Mouse (Mus musculus): ENCODE measurements around the gene Ints11.
A peak's percentile ranks its signal among the peaks of the same experiment; 100 is the strongest.

Ints11 gene

DNA sequence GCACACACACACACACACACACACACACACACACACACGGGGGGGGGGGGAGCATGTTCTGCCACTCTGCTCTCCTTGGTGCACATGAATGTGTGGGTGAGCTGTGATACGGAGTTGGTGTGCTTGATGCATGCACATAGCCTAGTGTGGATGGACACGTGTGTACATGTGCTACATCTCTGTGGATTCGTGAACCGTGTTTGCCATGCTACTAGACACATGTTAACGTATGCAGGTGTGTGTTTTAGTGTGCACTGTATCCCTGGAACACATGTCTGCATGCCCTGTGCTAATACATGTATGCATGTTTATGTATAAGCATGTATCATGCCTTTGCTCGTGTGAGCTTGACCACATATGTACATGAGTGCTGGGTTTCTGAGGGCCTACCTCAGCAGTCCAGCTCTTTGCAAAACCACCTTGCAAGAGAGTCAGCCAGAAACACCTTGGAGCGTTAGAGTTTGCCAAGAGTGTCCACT is 23.9 kb downstream of the Ints11 start:
- DNase-seq, result no peak

DNA sequence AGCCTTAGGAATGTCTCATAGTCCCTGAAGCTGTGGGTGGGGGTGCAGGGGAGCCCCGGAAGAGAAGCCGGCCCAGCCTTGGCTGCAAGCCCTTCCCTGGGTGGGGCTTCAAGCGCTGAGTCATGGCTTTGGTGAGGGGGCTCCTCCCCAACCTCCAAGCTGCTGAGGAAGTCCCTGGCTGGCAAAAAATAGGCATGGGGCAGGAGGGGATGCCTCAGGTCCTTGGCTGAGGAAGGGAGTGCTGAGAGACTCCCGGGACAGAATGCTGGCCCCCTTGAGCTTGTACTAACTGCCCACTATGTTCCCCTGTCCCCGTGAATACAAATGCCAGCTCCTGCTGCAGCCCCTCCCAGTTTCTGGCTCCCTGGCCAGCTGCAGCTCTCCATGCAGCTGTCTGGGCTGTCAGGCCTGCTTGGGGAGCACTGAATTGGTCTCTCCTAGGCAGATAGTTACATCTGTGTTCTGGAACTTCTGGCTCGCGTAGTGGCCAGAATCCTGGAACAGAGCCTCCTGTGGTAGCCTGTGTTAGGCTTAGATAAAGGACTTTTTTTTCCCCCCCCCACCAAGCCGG is 25.1 kb downstream of the Ints11 start:
- peak; percentile 65 to 71 for DNase-seq

DNA sequence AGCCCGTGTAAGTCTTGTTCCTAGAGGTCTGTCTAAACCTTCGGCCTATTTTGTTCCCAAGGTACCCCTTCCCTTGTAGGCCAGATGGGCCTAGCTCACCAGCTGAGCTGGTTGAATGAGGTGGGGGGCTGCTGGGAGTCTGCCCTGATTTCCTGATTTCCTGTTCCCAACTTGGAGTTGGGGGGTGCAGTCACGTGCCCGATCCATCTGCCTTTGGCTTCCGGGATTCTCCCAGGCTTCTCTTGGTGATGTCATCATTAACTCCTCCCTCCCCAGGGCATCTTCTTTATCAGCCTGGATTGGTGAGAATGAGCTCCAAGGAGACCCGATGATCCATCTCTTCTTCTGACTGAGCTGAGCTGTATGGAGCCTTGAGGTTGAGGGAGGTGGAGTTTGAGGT is 25.9 kb downstream of the Ints11 start:
- DNase-seq, result peak; percentile 89 to 92

DNA sequence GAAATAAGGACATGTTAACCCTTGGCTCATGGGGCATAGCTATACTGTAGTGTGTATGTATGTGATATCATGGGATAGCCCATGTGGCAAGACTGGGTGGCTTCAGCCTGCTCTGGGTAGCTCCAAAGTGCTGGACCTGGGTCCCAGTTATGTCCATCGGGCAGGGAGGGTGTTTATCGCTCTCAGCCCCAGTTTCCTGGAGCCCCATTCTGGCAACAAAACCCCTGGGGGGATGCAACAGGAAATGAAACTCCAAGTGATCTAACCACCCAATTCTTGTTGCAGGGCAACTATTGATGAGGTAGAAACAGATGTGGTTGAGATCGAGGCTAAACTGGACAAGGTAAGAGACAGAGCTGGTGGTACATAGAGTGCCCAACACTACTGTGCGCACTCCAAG is 26.5 kb downstream of the Ints11 start:
- no peak for DNase-seq

DNA sequence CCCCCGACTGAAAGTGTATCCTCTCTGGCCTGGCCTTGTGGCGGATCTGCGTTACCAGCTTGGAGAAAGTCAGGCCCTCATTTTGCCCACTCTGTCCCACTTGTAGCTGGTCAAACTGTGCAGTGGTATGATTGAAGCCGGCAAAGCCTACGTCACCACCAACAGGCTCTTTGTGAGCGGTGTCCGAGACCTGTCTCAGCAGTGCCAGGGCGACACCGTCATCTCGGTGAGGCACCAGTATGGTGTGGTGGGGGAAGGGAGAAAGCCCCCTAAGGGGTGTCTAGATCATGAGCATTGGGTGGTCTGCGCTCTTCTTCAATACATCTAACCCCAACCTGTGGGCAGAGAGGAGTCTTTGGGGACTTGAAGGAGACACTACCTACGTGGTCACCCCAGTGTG is 27.1 kb downstream of the Ints11 start:
- no peak for DNase-seq

DNA sequence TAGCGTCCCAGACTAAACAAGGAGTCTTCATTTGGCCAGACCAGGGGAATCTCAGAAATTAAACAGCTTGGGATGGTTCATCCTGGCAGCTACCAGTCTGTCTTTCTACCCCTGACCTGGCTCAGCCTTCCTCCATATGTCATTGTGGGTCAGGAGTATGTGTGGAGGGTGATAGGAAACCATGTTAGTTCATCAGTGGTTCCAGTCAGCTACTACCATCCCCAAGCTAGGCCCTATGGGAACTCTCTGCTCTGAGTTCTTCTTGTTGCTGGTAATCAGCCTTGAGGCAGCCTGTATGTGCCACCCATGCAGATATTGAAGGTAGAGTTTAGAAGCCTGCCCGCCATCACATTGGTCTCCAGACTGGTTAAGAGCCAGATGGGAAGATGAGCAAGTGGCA is 29.0 kb downstream of the Ints11 start:
- DNase-seq, result peak in 1 of 2 experiments; percentile 42

DNA sequence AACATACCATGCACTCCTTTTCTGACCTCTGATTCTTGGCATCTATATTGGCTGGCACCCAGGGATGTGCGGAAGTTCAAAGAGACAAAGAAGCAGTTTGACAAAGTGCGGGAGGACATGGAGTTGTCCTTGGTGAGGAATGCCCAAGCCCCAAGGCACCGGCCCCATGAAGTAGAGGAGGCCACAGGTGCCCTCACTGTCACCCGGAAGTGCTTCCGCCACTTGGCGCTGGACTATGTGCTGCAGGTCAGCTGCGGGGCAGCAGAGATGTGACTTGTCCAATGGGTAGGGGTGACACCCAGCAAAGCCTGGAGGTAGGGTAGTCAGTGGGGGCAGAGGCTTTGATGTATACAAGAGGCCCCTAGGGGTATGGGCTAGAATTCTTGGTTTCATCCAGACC is 30.0 kb downstream of the Ints11 start:
- no peak for DNase-seq

DNA sequence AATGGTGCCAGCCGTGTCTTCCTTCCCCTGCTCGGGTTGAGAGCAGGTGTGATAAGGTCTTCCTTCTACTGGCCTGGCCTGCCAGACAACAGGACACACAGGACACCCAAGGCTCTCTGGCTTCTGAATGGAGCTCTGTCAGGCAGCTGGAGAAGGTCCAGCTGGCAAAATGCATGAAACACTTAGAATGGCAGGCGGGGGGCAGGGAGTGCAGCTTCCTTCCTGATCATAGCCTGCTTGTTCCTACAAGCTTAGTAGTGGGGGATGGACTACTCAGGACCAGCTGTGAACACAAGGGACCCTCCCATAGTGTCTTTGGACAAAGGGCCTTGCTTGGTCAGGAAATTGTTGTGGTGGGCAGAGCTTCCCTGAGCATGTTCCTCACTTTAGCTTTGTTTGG is 31.9 kb downstream of the Ints11 start:
- DNase-seq, result peak; percentile 47 to 69

DNA sequence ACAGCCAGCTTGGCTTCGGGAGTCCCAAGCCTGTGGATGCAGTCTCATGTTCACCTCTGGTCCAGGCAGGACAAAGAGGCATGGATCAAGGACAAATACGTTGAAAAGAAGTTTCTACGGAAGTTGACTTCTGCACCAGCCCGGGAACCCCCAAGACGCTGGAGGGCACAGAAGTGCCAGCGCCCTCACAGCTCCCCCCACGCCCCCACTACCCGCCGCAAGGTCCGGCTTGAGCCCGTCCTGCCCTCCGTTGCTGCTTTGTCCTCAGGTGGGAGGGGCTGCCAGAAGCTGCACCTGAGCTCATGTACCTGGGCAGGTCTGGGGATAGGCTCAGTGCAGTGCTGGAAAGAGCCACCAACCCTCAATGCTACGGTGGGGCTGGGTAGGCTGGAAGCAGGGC is 33.9 kb downstream of the Ints11 start:
- peak; percentile 6 to 12 for DNase-seq

DNA sequence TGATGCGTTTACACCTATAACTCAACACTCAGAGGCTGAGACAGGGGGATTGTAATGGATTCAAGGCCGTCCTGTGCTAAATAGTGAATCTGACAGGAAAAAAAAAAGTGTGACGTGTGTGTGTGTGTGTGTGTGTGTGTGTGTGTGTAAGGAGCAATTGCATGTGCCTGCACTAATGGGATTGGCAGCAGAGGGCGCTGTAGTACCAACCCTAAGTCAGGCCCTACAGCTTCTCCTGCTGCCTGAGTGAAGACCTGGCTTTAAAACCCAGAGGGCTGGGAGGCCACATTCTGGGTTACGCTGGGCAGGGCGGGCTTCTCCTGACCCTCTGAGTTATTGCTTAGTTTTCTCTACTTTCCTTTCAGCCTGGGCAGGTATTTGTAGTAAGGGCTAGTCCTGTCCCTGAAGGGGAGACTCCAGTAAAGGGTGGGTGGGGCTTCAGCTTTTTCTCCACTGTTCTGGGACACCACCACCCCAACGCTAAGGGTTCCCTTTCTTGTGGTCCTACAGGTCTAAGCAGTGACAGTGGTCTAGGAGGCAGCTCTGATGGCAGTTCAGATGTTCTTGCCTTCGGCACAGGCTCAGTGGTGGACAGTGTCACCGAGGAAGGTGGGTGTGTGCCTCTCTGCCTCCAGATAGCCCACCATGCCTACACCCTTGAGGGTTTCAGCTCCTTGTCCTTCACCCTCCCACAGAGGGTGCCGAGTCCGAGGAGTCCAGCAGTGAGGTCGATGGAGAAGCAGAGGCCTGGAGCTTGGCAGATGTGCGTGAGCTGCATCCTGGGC is 35.2 kb downstream of the Ints11 start:
- DNase-seq, result peak; percentile 64 to 73

DNA sequence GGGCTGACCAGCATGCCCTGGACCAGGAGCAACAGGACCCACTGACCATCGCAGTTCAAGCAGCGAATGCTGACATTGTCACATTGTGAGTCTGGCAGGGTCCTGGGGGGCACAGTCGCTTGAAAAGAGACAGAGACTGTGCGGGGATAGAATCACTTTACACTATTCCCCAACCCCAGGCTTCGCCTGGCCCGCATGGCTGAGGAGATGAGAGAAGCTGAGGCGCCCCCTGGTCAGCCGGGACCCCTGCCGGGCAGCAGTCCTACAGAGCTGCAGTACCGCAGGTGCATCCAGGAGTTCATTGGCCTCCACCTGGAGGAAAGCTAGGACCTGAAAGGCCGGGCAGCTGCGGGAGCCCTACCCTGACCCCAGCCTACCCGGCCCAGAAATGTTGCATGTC is 36.3 kb downstream of the Ints11 start:
- peak in 1 of 2 experiments; percentile 14 for DNase-seq

DNA sequence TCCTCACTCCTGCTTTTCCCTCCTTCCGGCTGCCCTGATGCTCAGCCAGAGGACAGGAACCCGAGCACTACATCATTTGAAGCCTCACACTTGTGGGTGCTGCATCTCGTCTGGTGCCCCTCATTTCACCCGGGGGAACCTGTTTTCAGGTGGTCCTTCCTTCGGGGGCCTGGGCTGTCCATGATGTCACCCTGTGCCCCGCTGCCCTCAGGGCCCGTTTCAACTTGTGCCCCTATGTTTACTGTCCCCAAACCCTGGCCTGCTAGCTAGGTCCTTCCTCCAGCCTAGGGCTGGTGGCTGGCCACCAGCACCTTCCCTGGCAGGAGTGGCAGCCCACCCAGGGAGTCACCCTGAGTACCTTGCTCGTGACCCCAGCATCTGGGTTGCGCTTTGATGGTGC is 36.8 kb downstream of the Ints11 start:
- DNase-seq, result peak in 1 of 2 experiments; percentile 5

DNA sequence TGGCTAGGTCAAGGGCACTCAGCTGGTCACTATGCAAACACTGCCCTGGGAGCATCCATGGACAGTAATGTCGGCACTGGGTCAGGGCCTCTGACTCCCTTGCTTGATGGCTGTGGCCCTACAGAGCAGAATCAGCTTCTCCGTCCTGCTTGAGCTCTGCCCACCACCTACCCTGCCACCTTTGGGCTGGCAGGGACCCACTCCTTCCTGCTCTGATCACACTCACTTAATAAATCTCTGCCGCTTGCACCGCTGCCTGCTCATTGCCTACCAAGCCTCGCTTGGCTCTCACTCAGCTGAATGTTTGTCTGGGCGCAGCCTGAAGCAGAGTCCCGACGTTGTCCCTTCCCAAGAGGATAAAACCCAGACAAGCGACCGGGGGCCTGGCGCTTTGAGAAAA is 37.7 kb downstream of the Ints11 start:
- peak in 1 of 2 experiments; percentile 7 for DNase-seq

DNA sequence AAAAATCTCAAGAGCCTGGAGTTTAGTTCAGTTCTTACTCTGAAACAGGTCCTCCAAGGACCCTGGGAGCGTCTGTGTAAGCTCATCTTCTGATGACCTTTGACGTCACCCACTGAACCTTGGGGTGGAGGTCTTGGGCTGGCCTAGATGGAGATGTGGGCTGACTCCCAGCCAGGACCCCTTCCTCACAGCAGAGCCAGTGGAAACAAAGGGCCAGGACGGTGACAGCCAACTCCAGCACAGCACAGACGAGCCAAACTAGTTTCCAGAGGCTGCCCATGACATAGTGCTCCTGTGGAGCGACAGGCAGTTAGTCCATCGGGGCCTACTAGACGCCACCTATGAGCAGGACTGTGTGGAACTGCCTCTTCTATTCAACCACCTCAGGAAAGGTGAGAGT is 38.9 kb downstream of the Ints11 start:
- peak in 1 of 2 experiments; percentile 8 for DNase-seq

DNA sequence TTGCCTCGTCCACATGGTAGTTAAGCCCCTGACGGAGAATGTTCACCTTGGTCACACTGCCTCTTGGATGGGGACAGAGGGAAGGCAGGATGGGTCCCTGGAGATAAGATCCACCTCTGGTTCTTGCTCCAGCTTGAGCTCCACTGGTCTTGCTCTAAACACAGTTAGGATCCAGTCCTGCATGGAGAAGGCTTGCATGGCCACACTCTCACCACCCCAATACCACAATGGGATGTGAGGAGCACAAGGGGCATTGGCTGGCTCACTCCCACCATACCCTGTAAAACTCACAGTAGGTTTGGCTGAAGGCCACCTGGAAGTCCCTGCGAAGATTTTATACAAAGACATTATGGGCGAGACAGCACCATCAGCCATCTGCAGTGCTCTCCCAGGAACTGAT is 39.4 kb downstream of the Ints11 start:
- DNase-seq, result peak; percentile 18 to 24

DNA sequence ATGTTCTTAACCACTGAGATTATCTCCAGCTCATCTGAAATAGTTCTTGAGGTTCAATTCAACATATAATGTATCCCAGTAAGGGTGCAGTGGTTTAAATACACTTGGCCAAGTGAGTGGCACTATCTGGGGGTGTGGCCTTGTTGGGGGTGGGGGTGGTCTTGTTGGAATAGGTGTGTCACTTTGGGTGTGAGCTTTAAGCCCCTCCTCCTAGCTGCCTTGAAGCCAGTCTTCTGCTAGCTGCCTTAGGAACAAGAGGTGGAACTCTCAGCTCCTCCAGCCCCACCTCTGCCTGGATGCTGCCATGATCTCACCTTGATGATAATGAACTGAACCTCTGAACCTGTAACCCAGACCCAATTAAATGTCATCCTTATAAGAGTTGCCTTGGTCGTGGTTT is 62.7 kb downstream of the Ints11 start:
- DNase-seq, result no peak

All from cerebellum, postnatal 10 days (tissue).